Mouse (Mus musculus) liver, adult 2 months (tissue): ENCODE measurements at regions not wholly inside any gene's neighbourhood (a gene's known extent, or its start where the extent isn't known, plus 50 kb on each side); places are given as distances from the start of the nearest gene placed in this dataset.

Experiments used
- CTCF ChIP-seq: fragments of 200-500 bp; IDR thresholded peaks from 2 replicates; pipeline ENCODE4 v1.5.1; 2011; ENCODE audit warnings: low read depth, low read length, control low read depth
- POLR2A ChIP-seq: fragments of 200-500 bp; IDR thresholded peaks from 2 replicates; pipeline ENCODE4 v1.6.1; 2011; ENCODE audit warnings: low read length, control low read depth; ENCODE audit not compliant: insufficient read depth; ENCODE audit errors: extremely low read depth

DNA sequence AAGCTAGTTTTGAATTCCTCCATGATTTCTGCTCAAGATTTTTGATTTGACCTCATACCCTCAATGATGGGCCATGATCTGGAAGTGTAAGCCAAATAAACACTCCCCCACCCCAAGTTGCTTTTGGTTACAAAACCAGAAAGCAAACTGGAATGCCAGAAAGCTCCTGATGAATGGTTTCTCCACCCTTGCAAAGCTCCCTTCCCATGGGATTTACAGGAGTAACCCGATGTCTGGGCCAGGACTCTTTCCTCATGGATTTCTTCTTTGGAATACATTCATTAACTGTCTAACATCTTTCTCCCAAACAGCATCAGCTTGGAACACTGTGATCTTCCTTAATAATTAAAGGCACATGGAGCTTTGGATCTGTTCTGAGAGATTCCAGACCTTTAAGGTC is 227.3 kb upstream of the Sdr16c6 start:
- TF ChIP-seq CTCF (no peak), POLR2A (no peak)
